Mouse (Mus musculus): ENCODE measurements around the gene Foxred2.

DNA sequence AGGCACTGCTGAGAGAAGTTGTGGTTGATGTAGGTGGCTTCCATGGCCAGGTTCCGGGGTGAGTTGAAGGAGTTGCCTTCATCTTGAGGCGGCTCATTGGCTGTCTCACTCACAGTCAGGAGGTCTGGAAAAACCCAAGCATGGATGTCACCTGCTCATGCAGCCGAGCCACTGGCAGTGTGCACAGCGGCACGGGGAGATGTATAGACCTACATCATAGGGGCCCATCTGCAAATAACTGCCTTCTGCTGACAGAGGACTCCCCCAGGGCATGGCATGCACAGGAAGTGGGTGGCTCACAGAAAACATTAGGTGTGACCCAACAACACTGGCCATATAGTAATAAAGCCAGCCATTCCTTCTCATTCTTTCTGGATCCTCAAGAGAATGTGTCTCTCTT is 5.9 kb upstream of the Foxred2 start:
- TF ChIP-seq POLR2A (IDR thresholded peaks at IDR 0.05; ENCODE audit: control insufficient read depth, extremely low read depth, insufficient read depth, low read length, poor library complexity) = no peak
- no peak for TF ChIP-seq CTCF (IDR thresholded peaks at IDR 0.05; ENCODE audit: borderline replicate concordance, control insufficient read depth, extremely low read depth, insufficient read depth, low read length, poor library complexity)
